Mouse (Mus musculus): ENCODE measurements around the gene Mto1.

DNA sequence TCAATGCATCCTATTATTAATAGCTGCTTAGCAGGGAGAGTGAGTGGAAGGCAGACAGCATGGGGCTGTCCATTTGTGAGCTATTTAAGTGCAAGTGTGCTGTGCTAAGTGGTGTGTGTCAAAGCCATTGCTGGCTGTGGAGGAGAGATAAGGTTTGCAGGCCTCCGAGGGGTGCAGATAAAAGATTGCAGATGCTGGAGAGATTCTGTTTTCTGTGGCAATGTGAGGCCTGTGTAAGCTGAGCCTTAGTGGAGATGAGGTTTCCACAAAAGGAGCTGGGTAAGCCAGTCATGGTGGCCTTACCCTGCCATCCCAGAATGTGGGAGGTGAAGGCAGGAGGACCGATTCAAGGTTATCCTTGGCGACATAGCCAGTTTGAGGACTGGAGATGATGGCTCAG is 68.1 kb downstream of the Mto1 start:
- TF ChIP-seq CTCF (IDR thresholded peaks at IDR 0.05; ENCODE audit: borderline replicate concordance, insufficient read depth, low read length): no peak
- TF ChIP-seq POLR2A (IDR thresholded peaks at IDR 0.05; ENCODE audit: low read depth, low read length): no peak

Data from embryonic fibroblast, embryonic 13.5 days (primary cell).